Mouse (Mus musculus): ENCODE data around the gene Arl3. TPM values are rescaled to one million over a fixed set of nuclear protein-coding genes. Genes with fewer than 3 reads are reported as not detected.
"Not testable (repeated sequence)": the region's sequence is repeated elsewhere in the genome, so short reads cannot be mapped to it uniquely, and the experiment has no call there.

The Arl3 gene
- polyA plus RNA-seq, 1 experiment from 2014 or later, result 83.7 TPM

DNA sequence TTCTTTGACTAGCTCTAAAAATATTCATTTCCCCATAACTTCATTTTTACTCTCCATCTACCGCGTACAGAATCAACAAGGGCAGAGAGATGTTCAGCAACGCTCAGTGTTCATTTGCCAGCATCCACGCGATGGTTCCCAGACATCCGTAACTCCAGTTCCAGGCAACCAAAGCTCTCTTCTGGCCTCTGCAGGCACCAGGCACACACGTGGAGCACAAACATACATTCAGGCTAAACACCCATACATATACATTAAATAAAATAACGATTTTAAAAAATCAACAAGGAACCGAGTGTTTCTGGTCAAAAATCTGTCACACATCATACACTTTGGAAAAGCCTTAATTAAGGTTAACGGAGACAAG, 1.1 kb downstream of the Arl3 start:
- Histone ChIP-seq H3K27me3 (replicated peaks; ENCODE audit: control insufficient read depth, insufficient read depth, low read length) (no peaks in the 10 kb centered on the region), H3K9me3 (ENCODE audit: control insufficient read depth, low read length) (no peaks in the 10 kb centered on the region), H3K4me1 (ENCODE audit: control insufficient read depth, insufficient read depth, low read length) (peaks cover 11% of the 10 kb centered on the region), H3K4me3 (ENCODE audit: low read depth, low read length) (peak overlapping the region; percentile 86), H3K9ac (ENCODE audit: low read depth, low read length) (peak overlapping the region; percentile 76; the same call in 1 of the 2 replicates), H3K36me3 (ENCODE audit: control insufficient read depth, insufficient read depth, low read length) (no peaks in the 10 kb centered on the region), H3K27ac (replicated peaks; ENCODE audit: low read depth, low read length) (peak overlapping the region; percentile 79), H3K4me2 (ENCODE audit: low read depth, low read length) (peak overlapping the region; percentile 75)
- 9% methylated on average over 10 of the region's 10 CpGs for whole genome bisulfite sequencing
- DNase-seq (ENCODE audit: low spot score), result peak; percentile 27
- no peak for ATAC-seq (ENCODE audit: low read depth)

DNA sequence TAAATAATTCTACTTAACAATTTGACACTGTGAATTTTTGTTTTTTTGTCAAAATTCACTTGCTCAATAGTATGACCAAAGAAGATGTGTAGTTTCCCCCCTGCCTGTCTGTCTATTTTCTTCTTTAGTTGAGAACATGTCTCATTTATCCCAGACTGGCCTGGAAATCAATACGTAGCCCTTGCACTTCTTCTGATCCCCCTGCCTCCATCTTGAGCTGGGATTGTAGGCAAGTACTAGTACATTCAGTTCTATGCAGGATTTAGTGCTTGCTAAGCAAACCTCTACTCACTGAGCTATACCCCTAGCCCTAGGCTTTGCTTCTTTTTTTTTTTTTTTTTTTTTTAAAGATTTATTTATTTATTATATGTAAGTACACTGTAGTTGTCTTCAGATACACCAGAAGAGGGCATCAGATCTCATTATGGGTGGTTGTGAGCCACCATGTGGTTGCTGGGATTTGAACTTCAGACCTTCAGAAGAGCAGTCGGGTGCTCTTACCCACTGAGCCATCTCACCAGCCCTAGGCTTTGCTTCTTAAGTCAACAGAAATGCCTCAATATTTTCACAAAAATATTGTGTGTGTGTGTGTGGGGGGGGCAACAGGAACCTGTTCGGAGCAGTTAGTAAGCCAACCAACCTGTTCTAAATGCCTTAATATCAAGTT, 1.7 kb downstream of the Arl3 start:
- not testable (repeated sequence) for DNase-seq (ENCODE audit: low spot score); H3K27ac ChIP-seq (replicated peaks; ENCODE audit: low read depth, low read length); H3K27me3 ChIP-seq (replicated peaks; ENCODE audit: control insufficient read depth, insufficient read depth, low read length); ATAC-seq (ENCODE audit: low read depth); H3K9me3 ChIP-seq (ENCODE audit: control insufficient read depth, low read length); H3K36me3 ChIP-seq (ENCODE audit: control insufficient read depth, insufficient read depth, low read length)
- Histone ChIP-seq H3K9ac (ENCODE audit: low read depth, low read length) (peak overlapping the region; percentile 76; the same call in 1 of the 2 replicates), H3K4me1 (ENCODE audit: control insufficient read depth, insufficient read depth, low read length) (peaks cover 11% of the 10 kb centered on the region), H3K4me3 (ENCODE audit: low read depth, low read length) (peak overlapping the region; percentile 86), H3K4me2 (ENCODE audit: low read depth, low read length) (peak overlapping the region; percentile 75)
- 73% methylated on average over 3 of the region's 3 CpGs for WGBS

DNA sequence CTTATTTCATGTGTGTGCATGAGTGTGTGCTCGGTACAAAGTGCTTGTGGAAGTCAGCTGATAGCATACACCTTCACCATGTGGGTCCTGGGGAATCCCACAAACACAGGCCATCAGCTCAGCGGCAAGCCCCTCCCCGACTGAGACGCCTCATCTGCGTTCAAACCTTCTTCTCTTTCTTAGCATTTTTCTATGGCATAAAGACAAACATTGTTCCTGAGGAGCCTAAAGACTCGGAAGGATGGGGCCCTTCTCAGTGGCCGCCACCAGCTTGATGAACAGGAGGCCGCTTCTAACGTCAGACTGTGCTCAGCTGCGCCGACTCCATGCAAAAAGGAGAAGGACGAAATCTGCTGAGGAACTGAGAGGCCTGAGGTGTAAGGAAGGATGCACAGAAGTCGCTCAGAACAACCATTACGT, 8.9 kb downstream of the Arl3 start:
- Histone ChIP-seq H3K9ac (ENCODE audit: low read depth, low read length) (no peak overlapping the region), H3K36me3 (ENCODE audit: control insufficient read depth, insufficient read depth, low read length) (peaks cover 10% of the 10 kb centered on the region; the same call in 1 of the 2 replicates), H3K4me2 (ENCODE audit: low read depth, low read length) (no peak overlapping the region), H3K27ac (replicated peaks; ENCODE audit: low read depth, low read length) (no peak overlapping the region), H3K9me3 (ENCODE audit: control insufficient read depth, low read length) (no peaks in the 10 kb centered on the region), H3K4me1 (ENCODE audit: control insufficient read depth, insufficient read depth, low read length) (no peaks in the 10 kb centered on the region), H3K27me3 (replicated peaks; ENCODE audit: control insufficient read depth, insufficient read depth, low read length) (no peaks in the 10 kb centered on the region), H3K4me3 (ENCODE audit: low read depth, low read length) (no peak overlapping the region)
- no peak for DNase-seq (ENCODE audit: low spot score)
- WGBS, result 78% methylated on average over 14 of the region's 14 CpGs
- no peak for ATAC-seq (ENCODE audit: low read depth)

DNA sequence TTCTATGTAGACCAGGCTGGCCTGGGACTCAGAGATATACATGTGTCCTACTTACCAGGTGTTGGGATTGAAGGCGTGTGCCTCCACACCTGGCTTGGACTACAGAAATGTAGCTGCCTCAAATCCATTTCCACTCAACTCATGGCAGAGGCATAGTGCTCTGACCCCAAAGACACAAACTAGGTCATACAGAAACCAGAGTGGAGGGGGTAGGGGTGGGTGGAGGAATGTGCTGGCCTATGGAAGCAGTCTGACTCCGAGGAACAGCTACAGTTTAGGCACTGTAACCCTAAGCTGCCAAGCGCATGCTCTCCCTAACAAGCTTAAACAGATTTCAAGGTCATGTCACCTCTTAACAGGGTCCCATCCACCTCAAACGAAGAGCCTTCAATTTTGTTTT, 9.4 kb downstream of the Arl3 start:
- Histone ChIP-seq H3K4me2 (ENCODE audit: low read depth, low read length) (no peak overlapping the region), H3K9me3 (ENCODE audit: control insufficient read depth, low read length) (no peaks in the 10 kb centered on the region), H3K36me3 (ENCODE audit: control insufficient read depth, insufficient read depth, low read length) (peaks cover 10% of the 10 kb centered on the region; the same call in 1 of the 2 replicates), H3K4me1 (ENCODE audit: control insufficient read depth, insufficient read depth, low read length) (no peaks in the 10 kb centered on the region), H3K4me3 (ENCODE audit: low read depth, low read length) (no peak overlapping the region), H3K27me3 (replicated peaks; ENCODE audit: control insufficient read depth, insufficient read depth, low read length) (no peaks in the 10 kb centered on the region), H3K9ac (ENCODE audit: low read depth, low read length) (no peak overlapping the region), H3K27ac (replicated peaks; ENCODE audit: low read depth, low read length) (no peak overlapping the region)
- WGBS, result 72% methylated on average over 4 of the region's 4 CpGs
- no peak for DNase-seq (ENCODE audit: low spot score)
- no peak for ATAC-seq (ENCODE audit: low read depth)

DNA sequence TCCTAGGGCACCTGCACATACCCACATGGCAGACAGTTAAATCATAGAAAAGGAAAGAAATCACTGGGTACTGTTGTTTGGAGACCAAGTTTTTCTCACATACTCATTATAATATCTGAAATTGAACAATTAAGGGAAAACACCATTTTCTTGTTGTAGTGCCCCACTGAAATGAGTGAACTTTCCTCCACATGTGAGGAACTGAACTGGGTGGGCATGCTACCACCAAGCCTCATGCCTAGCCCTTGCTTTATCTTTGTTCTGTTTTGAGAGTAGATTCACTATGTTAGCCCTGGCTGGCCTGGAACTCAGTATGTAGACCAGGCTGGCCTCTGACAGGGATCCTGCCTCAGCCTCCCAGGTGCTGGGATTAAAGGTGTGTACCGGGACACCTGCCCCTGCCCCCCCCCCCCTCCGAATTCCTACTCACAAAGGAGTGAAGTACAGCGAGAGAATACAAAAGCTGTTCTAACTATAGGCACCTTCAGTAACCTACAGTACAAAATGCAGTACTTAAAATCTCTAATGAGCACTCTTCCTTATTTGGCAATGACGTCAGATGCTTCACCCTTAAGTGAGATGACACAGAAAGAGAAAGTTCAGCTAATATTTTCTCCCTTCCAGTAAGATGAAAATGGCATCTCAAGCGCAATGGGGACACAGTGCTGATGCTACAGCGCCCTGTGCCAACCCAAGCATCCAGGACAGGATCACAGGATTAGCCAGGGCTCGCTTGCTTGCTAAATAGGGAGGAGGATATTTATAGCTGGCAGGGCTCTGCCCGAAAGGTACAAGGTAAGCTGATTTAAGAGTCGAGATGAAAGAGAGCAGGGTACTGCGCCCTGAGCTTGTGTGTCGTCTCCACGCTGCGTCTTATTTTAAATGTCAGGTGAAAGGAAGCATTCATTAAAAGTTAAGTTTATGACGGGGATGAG, 10.2 kb downstream of the Arl3 start:
- no peak for DNase-seq (ENCODE audit: low spot score)
- 89% methylated on average over 14 of the region's 14 CpGs for WGBS

DNA sequence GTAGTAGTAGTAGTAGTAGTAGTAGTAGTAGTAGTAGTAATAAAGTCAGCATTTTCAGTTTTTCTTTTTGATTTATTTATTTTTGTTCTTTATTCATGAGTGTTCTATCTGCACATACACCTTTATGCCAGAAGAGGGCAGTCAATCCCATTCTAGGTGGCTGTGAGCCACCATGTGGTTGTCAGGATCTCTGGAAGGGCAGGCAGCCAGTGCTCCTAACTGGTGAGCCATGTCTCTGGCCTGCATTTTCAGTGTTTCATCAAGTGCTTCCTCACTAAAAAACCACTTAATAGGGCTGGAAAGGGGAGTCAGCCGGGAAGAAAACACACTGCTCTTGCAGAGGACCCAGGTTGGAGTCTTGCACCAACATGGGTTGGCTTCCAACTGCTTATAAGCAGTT, 10.9 kb downstream of the Arl3 start:
- peak; percentile 45; the same call in 1 of the 2 replicates for ATAC-seq (ENCODE audit: low read depth)
- H3K9me3 ChIP-seq (ENCODE audit: control insufficient read depth, low read length), result no peaks in the 10 kb centered on the region
- no peaks in the 10 kb centered on the region for H3K27me3 ChIP-seq (replicated peaks; ENCODE audit: control insufficient read depth, insufficient read depth, low read length)
- no peak overlapping the region for H3K4me2 ChIP-seq (ENCODE audit: low read depth, low read length)
- DNase-seq (ENCODE audit: low spot score), result peak; percentile 68
- no peak overlapping the region for H3K4me3 ChIP-seq (ENCODE audit: low read depth, low read length)
- no peaks in the 10 kb centered on the region for H3K4me1 ChIP-seq (ENCODE audit: control insufficient read depth, insufficient read depth, low read length)
- no peak overlapping the region for H3K9ac ChIP-seq (ENCODE audit: low read depth, low read length)
- WGBS, result 18% methylated on average over 1 of the region's 1 CpGs
- H3K36me3 ChIP-seq (ENCODE audit: control insufficient read depth, insufficient read depth, low read length), result peaks cover 21% of the 10 kb centered on the region
- H3K27ac ChIP-seq (replicated peaks; ENCODE audit: low read depth, low read length), result no peak overlapping the region

More for the DNA sequence above, 10.2 kb downstream of the Arl3 start:
- ATAC-seq (ENCODE audit: low read depth), result no peak
- Histone ChIP-seq H3K9ac (ENCODE audit: low read depth, low read length) (no peak overlapping the region), H3K36me3 (ENCODE audit: control insufficient read depth, insufficient read depth, low read length) (peaks cover 14% of the 10 kb centered on the region; the same call in 1 of the 2 replicates), H3K4me1 (ENCODE audit: control insufficient read depth, insufficient read depth, low read length) (no peaks in the 10 kb centered on the region), H3K27me3 (replicated peaks; ENCODE audit: control insufficient read depth, insufficient read depth, low read length) (no peaks in the 10 kb centered on the region), H3K9me3 (ENCODE audit: control insufficient read depth, low read length) (no peaks in the 10 kb centered on the region), H3K4me2 (ENCODE audit: low read depth, low read length) (no peak overlapping the region), H3K4me3 (ENCODE audit: low read depth, low read length) (no peak overlapping the region), H3K27ac (replicated peaks; ENCODE audit: low read depth, low read length) (no peak overlapping the region)

DNA sequence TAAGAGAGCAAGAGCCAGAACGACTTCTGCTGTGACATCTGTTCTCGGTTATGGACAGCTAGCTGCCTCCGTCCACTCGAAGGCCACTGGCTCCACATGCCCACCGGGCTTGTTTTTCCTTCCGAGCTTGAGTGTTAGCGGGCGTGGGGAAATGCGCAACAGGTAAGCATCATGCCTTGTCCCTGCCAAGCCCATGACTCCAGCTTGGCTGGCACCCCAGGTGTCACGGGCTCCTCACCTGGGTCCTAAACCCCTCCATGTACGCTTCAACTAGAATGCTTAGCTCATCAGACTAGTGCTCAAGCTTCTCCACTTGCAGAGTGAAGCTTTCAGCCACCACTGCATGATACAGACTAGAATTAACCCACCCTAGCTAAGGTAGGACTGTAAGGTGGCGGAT, 14.4 kb downstream of the Arl3 start:
- 47% methylated on average over 12 of the region's 12 CpGs for WGBS
- Histone ChIP-seq H3K27ac (replicated peaks; ENCODE audit: low read depth, low read length) (no peak overlapping the region), H3K27me3 (replicated peaks; ENCODE audit: control insufficient read depth, insufficient read depth, low read length) (no peaks in the 10 kb centered on the region), H3K36me3 (ENCODE audit: control insufficient read depth, insufficient read depth, low read length) (peaks cover 42% of the 10 kb centered on the region), H3K4me1 (ENCODE audit: control insufficient read depth, insufficient read depth, low read length) (no peaks in the 10 kb centered on the region), H3K4me2 (ENCODE audit: low read depth, low read length) (no peak overlapping the region), H3K9me3 (ENCODE audit: control insufficient read depth, low read length) (no peaks in the 10 kb centered on the region), H3K9ac (ENCODE audit: low read depth, low read length) (no peak overlapping the region), H3K4me3 (ENCODE audit: low read depth, low read length) (no peak overlapping the region)
- DNase-seq (ENCODE audit: low spot score) (peak; percentile 11), ATAC-seq (ENCODE audit: low read depth) (peak; percentile 56; the same call in 1 of the 2 replicates)

DNA sequence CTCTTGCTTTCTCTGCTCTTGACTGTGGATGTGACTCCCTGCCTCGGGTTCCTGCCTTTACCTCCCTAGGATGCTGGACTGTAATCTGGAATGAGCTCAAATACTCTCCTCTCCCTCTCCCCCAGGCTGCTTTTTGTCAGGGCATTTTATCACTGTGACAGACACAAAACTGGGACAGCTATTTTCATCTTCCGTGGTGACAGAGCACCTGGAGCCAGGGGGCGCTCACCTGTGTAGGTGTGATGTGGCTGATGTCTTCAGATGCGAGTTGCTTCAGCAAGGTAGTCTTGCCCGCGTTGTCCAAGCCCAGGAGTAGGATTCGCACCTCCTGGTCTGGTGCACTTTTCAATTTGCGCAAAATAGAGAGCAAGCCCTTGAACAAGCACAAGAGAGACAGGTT, 15.0 kb downstream of the Arl3 start:
- Histone ChIP-seq H3K27ac (replicated peaks; ENCODE audit: low read depth, low read length) (no peak overlapping the region), H3K4me2 (ENCODE audit: low read depth, low read length) (no peak overlapping the region), H3K4me3 (ENCODE audit: low read depth, low read length) (no peak overlapping the region), H3K36me3 (ENCODE audit: control insufficient read depth, insufficient read depth, low read length) (peaks cover 48% of the 10 kb centered on the region), H3K9ac (ENCODE audit: low read depth, low read length) (no peak overlapping the region), H3K4me1 (ENCODE audit: control insufficient read depth, insufficient read depth, low read length) (no peaks in the 10 kb centered on the region), H3K9me3 (ENCODE audit: control insufficient read depth, low read length) (no peaks in the 10 kb centered on the region), H3K27me3 (replicated peaks; ENCODE audit: control insufficient read depth, insufficient read depth, low read length) (no peaks in the 10 kb centered on the region)
- no peak for DNase-seq (ENCODE audit: low spot score)
- ATAC-seq (ENCODE audit: low read depth), result no peak
- 78% methylated on average over 8 of the region's 8 CpGs for WGBS
